Mouse (Mus musculus) A20 (cell line): ENCODE data around the gene Clic4.

Experiments
- DNase-seq: peaks from one replicate; pipeline ENCODE4 v3.0.0-alpha.2; 2011; ENCODE audit warnings: low read depth, low spot score

Clic4 gene

GRCm38 (mm10) chr4:135272640-135273306, at the start of gene Clic4:
Gene Clic4, minus strand, starts transcription at chr4:135272814.
- DNase-seq, result peak; percentile 100

- peak; percentile 74 for DNase-seq
Observed at GRCm38 (mm10) chr4:135317966-135318365, 45.4 kb upstream of the Clic4 start.

GRCm38 (mm10) chr4:135317539-135317938, 44.9 kb upstream of the Clic4 start:
- DNase-seq, result no peak

- no peak for DNase-seq
Observed at GRCm38 (mm10) chr4:135315287-135315686, 42.7 kb upstream of the Clic4 start.

GRCm38 (mm10) chr4:135314419-135314832, 41.8 kb upstream of the Clic4 start:
- no peak for DNase-seq

GRCm38 (mm10) chr4:135313761-135314241, 41.2 kb upstream of the Clic4 start:
- DNase-seq, result peak; percentile 89

GRCm38 (mm10) chr4:135313111-135313691, 40.6 kb upstream of the Clic4 start:
- DNase-seq, result no peak

GRCm38 (mm10) chr4:135312706-135313105, 40.1 kb upstream of the Clic4 start:
- DNase-seq, result no peak

- DNase-seq, result no peak
Observed at GRCm38 (mm10) chr4:135310371-135310770, 37.8 kb upstream of the Clic4 start.

- no peak for DNase-seq
Observed at GRCm38 (mm10) chr4:135309726-135310125, 37.1 kb upstream of the Clic4 start.

- no peak for DNase-seq
Observed at GRCm38 (mm10) chr4:135309112-135309659, 36.6 kb upstream of the Clic4 start.

GRCm38 (mm10) chr4:135306971-135307632, 34.5 kb upstream of the Clic4 start:
- DNase-seq, result no peak

GRCm38 (mm10) chr4:135306533-135306932, 33.9 kb upstream of the Clic4 start:
- DNase-seq, result no peak

- no peak for DNase-seq
Observed at GRCm38 (mm10) chr4:135302261-135302660, 29.6 kb upstream of the Clic4 start.

GRCm38 (mm10) chr4:135301166-135301565, 28.6 kb upstream of the Clic4 start:
- peak; percentile 48 for DNase-seq

- peak; percentile 75 for DNase-seq
Observed at GRCm38 (mm10) chr4:135300248-135301041, 27.8 kb upstream of the Clic4 start.

GRCm38 (mm10) chr4:135298680-135299079, 26.1 kb upstream of the Clic4 start:
- no peak for DNase-seq

- no peak for DNase-seq
Observed at GRCm38 (mm10) chr4:135297931-135298546, 25.4 kb upstream of the Clic4 start.

- DNase-seq, result no peak
Observed at GRCm38 (mm10) chr4:135297146-135297545, 24.5 kb upstream of the Clic4 start.

- no peak for DNase-seq
Observed at GRCm38 (mm10) chr4:135296565-135296964, 24.0 kb upstream of the Clic4 start.

- DNase-seq, result no peak
Observed at GRCm38 (mm10) chr4:135293813-135294212, 21.2 kb upstream of the Clic4 start.
